Mouse (Mus musculus): ENCODE measurements around the gene Llgl1.

- TF ChIP-seq CTCF (IDR thresholded peaks at IDR 0.05; ENCODE audit: control insufficient read depth, insufficient read depth, low read length) (no peak), POLR2A (IDR thresholded peaks at IDR 0.05; ENCODE audit: borderline replicate concordance, control insufficient read depth, low read depth, low read length) (no peak)
Observed at GRCm38 (mm10) chr11:60708631-60709030, 9.1 kb downstream of the Llgl1 start.

Data from bone marrow, adult 2 months (tissue).